Mouse (Mus musculus): ENCODE results near the gene Gm10490. TPM values are rescaled to one million over a fixed set of nuclear protein-coding genes. Genes with fewer than 3 reads are reported as not detected.
"Not testable (repeated sequence)": the region's sequence is repeated elsewhere in the genome, so short reads cannot be mapped to it uniquely, and the experiment has no call there.

The Gm10490 gene
- not detected in 2 replicates for polyA plus RNA-seq (2014; fragmentation: Nextera tagmentation; extraction: Ambion mirVana)

GRCm38 (mm10) chrX:7909242-7909641 lies at the start of gene Gm10490:
Gene Gm10490 (plus strand): TSS chrX:7909542.
- WGBS = 85% methylated on average over 4 of the region's 4 CpGs
- H3K4me1 ChIP-seq (ENCODE audit: control insufficient read depth in 2 of 2, insufficient read depth in 2 of 2, low read length in 2 of 2); H3K9me3 ChIP-seq (ENCODE audit: control insufficient read depth, low read length); ATAC-seq (ENCODE audit: insufficient number of reproducible peaks, insufficient read depth, low FRiP score, low read depth); H3K9ac ChIP-seq (ENCODE audit: low read length); H3K27me3 ChIP-seq (ENCODE audit: control insufficient read depth, insufficient read depth, low read length); H3K4me2 ChIP-seq (ENCODE audit: low read length); H3K27ac ChIP-seq (replicated peaks in 1 of 2; ENCODE audit: control insufficient read depth in 1 of 2, insufficient read depth in 1 of 2, low read depth in 2 of 2, low read length in 2 of 2); H3K4me3 ChIP-seq (ENCODE audit: control insufficient read depth in 1 of 2, insufficient read depth in 1 of 2, low read depth in 1 of 2, low read length in 2 of 2): not testable (repeated sequence)
- peaks cover 17% of the 10 kb centered on the region for H3K36me3 ChIP-seq (ENCODE audit: control insufficient read depth, insufficient read depth, low read length)

GRCm38 (mm10) chrX:7863181-7863580 lies 46.2 kb upstream of the Gm10490 start:
- Histone ChIP-seq H3K4me3 (ENCODE audit: control insufficient read depth in 1 of 2, insufficient read depth in 1 of 2, low read depth in 1 of 2, low read length in 2 of 2) (no peak overlapping the region), H3K27me3 (ENCODE audit: control insufficient read depth, insufficient read depth, low read length) (no peaks in the 10 kb centered on the region), H3K27ac (replicated peaks in 1 of 2; ENCODE audit: control insufficient read depth in 1 of 2, insufficient read depth in 1 of 2, low read depth in 2 of 2, low read length in 2 of 2) (no peak overlapping the region), H3K4me2 (ENCODE audit: low read length) (no peak overlapping the region), H3K4me1 (ENCODE audit: control insufficient read depth in 2 of 2, insufficient read depth in 2 of 2, low read length in 2 of 2) (peaks cover 0 to 2% of the 10 kb centered on the region in 2 experiments; a peak in 1 of 4 replicates), H3K9me3 (ENCODE audit: control insufficient read depth, low read length) (no peaks in the 10 kb centered on the region), H3K36me3 (ENCODE audit: control insufficient read depth, insufficient read depth, low read length) (peaks cover 13% of the 10 kb centered on the region; the same call in 1 of the 2 replicates), H3K9ac (ENCODE audit: low read length) (no peak overlapping the region)
- ATAC-seq (ENCODE audit: insufficient number of reproducible peaks, insufficient read depth, low FRiP score, low read depth) = no peak
- 84% methylated on average over 1 of the region's 1 CpGs for WGBS

- Histone ChIP-seq H3K9me3 (ENCODE audit: control insufficient read depth, low read length) (no peaks in the 10 kb centered on the region), H3K4me2 (ENCODE audit: low read length) (no peak overlapping the region), H3K36me3 (ENCODE audit: control insufficient read depth, insufficient read depth, low read length) (peaks cover 12% of the 10 kb centered on the region; the same call in 1 of the 2 replicates), H3K27me3 (ENCODE audit: control insufficient read depth, insufficient read depth, low read length) (no peaks in the 10 kb centered on the region), H3K9ac (ENCODE audit: low read length) (no peak overlapping the region), H3K27ac (replicated peaks in 1 of 2; ENCODE audit: control insufficient read depth in 1 of 2, insufficient read depth in 1 of 2, low read depth in 2 of 2, low read length in 2 of 2) (no peak overlapping the region), H3K4me1 (ENCODE audit: control insufficient read depth in 2 of 2, insufficient read depth in 2 of 2, low read length in 2 of 2) (peaks cover 0 to 2% of the 10 kb centered on the region in 2 experiments; a peak in 1 of 4 replicates), H3K4me3 (ENCODE audit: control insufficient read depth in 1 of 2, insufficient read depth in 1 of 2, low read depth in 1 of 2, low read length in 2 of 2) (no peak overlapping the region)
- WGBS = 65% methylated on average over 3 of the region's 3 CpGs
- no peak for ATAC-seq (ENCODE audit: insufficient number of reproducible peaks, insufficient read depth, low FRiP score, low read depth)
Measured at GRCm38 (mm10) chrX:7864551-7864950, 44.8 kb upstream of the Gm10490 start.

- H3K27me3 ChIP-seq (ENCODE audit: control insufficient read depth, insufficient read depth, low read length) = no peaks in the 10 kb centered on the region
Measured at GRCm38 (mm10) chrX:7865343-7865742, 44.0 kb upstream of the Gm10490 start.

GRCm38 (mm10) chrX:7865786-7866185 lies 43.6 kb upstream of the Gm10490 start:
- Histone ChIP-seq H3K9me3 (ENCODE audit: control insufficient read depth, low read length) (no peaks in the 10 kb centered on the region), H3K4me2 (ENCODE audit: low read length) (no peak overlapping the region), H3K27ac (replicated peaks in 1 of 2; ENCODE audit: control insufficient read depth in 1 of 2, insufficient read depth in 1 of 2, low read depth in 2 of 2, low read length in 2 of 2) (no peak overlapping the region), H3K4me3 (ENCODE audit: control insufficient read depth in 1 of 2, insufficient read depth in 1 of 2, low read depth in 1 of 2, low read length in 2 of 2) (no peak overlapping the region), H3K27me3 (ENCODE audit: control insufficient read depth, insufficient read depth, low read length) (no peaks in the 10 kb centered on the region), H3K36me3 (ENCODE audit: control insufficient read depth, insufficient read depth, low read length) (peaks cover 10% of the 10 kb centered on the region; the same call in 1 of the 2 replicates), H3K9ac (ENCODE audit: low read length) (no peak overlapping the region), H3K4me1 (ENCODE audit: control insufficient read depth in 2 of 2, insufficient read depth in 2 of 2, low read length in 2 of 2) (peaks cover 0 to 2% of the 10 kb centered on the region in 2 experiments; a peak in 1 of 4 replicates)
- 63% methylated on average over 2 of the region's 2 CpGs for WGBS
- no peak for ATAC-seq (ENCODE audit: insufficient number of reproducible peaks, insufficient read depth, low FRiP score, low read depth)

More at GRCm38 (mm10) chrX:7865343-7865742, 44.0 kb upstream of the Gm10490 start:
- no peak for ATAC-seq (ENCODE audit: insufficient number of reproducible peaks, insufficient read depth, low FRiP score, low read depth)
- H3K27ac ChIP-seq (replicated peaks in 1 of 2; ENCODE audit: control insufficient read depth in 1 of 2, insufficient read depth in 1 of 2, low read depth in 2 of 2, low read length in 2 of 2) = no peak overlapping the region
- H3K4me1 ChIP-seq (ENCODE audit: control insufficient read depth in 2 of 2, insufficient read depth in 2 of 2, low read length in 2 of 2) = peaks cover 0 to 2% of the 10 kb centered on the region in 2 experiments; a peak in 1 of 4 replicates
- H3K9me3 ChIP-seq (ENCODE audit: control insufficient read depth, low read length) = no peaks in the 10 kb centered on the region
- H3K36me3 ChIP-seq (ENCODE audit: control insufficient read depth, insufficient read depth, low read length) = peaks cover 10% of the 10 kb centered on the region; the same call in 1 of the 2 replicates
- 59% methylated on average over 2 of the region's 2 CpGs for WGBS
- no peak overlapping the region for H3K9ac ChIP-seq (ENCODE audit: low read length)
- H3K4me3 ChIP-seq (ENCODE audit: control insufficient read depth in 1 of 2, insufficient read depth in 1 of 2, low read depth in 1 of 2, low read length in 2 of 2) = no peak overlapping the region
- no peak overlapping the region for H3K4me2 ChIP-seq (ENCODE audit: low read length)

GRCm38 (mm10) chrX:7867141-7867540 lies 42.2 kb upstream of the Gm10490 start:
- Histone ChIP-seq H3K27ac (replicated peaks in 1 of 2; ENCODE audit: control insufficient read depth in 1 of 2, insufficient read depth in 1 of 2, low read depth in 2 of 2, low read length in 2 of 2) (no peak overlapping the region), H3K4me1 (ENCODE audit: control insufficient read depth in 2 of 2, insufficient read depth in 2 of 2, low read length in 2 of 2) (peaks cover 0 to 2% of the 10 kb centered on the region in 2 experiments; a peak in 1 of 4 replicates), H3K27me3 (ENCODE audit: control insufficient read depth, insufficient read depth, low read length) (no peaks in the 10 kb centered on the region), H3K36me3 (ENCODE audit: control insufficient read depth, insufficient read depth, low read length) (peaks cover 16% of the 10 kb centered on the region), H3K9me3 (ENCODE audit: control insufficient read depth, low read length) (no peaks in the 10 kb centered on the region), H3K4me3 (ENCODE audit: control insufficient read depth in 1 of 2, insufficient read depth in 1 of 2, low read depth in 1 of 2, low read length in 2 of 2) (no peak overlapping the region), H3K9ac (ENCODE audit: low read length) (no peak overlapping the region), H3K4me2 (ENCODE audit: low read length) (no peak overlapping the region)
- no peak for ATAC-seq (ENCODE audit: insufficient number of reproducible peaks, insufficient read depth, low FRiP score, low read depth)
- WGBS = 80% methylated on average over 1 of the region's 1 CpGs

- no peak for ATAC-seq (ENCODE audit: insufficient number of reproducible peaks, insufficient read depth, low FRiP score, low read depth)
- H3K4me2 ChIP-seq (ENCODE audit: low read length) = no peak overlapping the region
- H3K9me3 ChIP-seq (ENCODE audit: control insufficient read depth, low read length) = no peaks in the 10 kb centered on the region
- peaks cover 28% of the 10 kb centered on the region for H3K36me3 ChIP-seq (ENCODE audit: control insufficient read depth, insufficient read depth, low read length)
- H3K27ac ChIP-seq (replicated peaks in 1 of 2; ENCODE audit: control insufficient read depth in 1 of 2, insufficient read depth in 1 of 2, low read depth in 2 of 2, low read length in 2 of 2) = no peak overlapping the region
- 39% methylated on average over 2 of the region's 2 CpGs for WGBS
- no peak overlapping the region for H3K9ac ChIP-seq (ENCODE audit: low read length)
- H3K4me3 ChIP-seq (ENCODE audit: control insufficient read depth in 1 of 2, insufficient read depth in 1 of 2, low read depth in 1 of 2, low read length in 2 of 2) = no peak overlapping the region
- peaks cover 0 to 2% of the 10 kb centered on the region in 2 experiments; a peak in 1 of 4 replicates for H3K4me1 ChIP-seq (ENCODE audit: control insufficient read depth in 2 of 2, insufficient read depth in 2 of 2, low read length in 2 of 2)
- H3K27me3 ChIP-seq (ENCODE audit: control insufficient read depth, insufficient read depth, low read length) = no peaks in the 10 kb centered on the region
Measured at GRCm38 (mm10) chrX:7868506-7868905, 40.8 kb upstream of the Gm10490 start.

GRCm38 (mm10) chrX:7869826-7870225 lies 39.5 kb upstream of the Gm10490 start:
- WGBS = 50% methylated on average over 3 of the region's 3 CpGs
- no peak overlapping the region for H3K4me2 ChIP-seq (ENCODE audit: low read length)

More at GRCm38 (mm10) chrX:7869826-7870225, 39.5 kb upstream of the Gm10490 start:
- peaks cover 0 to 2% of the 10 kb centered on the region in 2 experiments; a peak in 1 of 4 replicates for H3K4me1 ChIP-seq (ENCODE audit: control insufficient read depth in 2 of 2, insufficient read depth in 2 of 2, low read length in 2 of 2)
- ATAC-seq (ENCODE audit: insufficient number of reproducible peaks, insufficient read depth, low FRiP score, low read depth) = no peak
- no peaks in the 10 kb centered on the region for H3K9me3 ChIP-seq (ENCODE audit: control insufficient read depth, low read length)
- H3K36me3 ChIP-seq (ENCODE audit: control insufficient read depth, insufficient read depth, low read length) = peaks cover 39% of the 10 kb centered on the region
- H3K9ac ChIP-seq (ENCODE audit: low read length) = no peak overlapping the region
- no peak overlapping the region for H3K4me3 ChIP-seq (ENCODE audit: control insufficient read depth in 1 of 2, insufficient read depth in 1 of 2, low read depth in 1 of 2, low read length in 2 of 2)
- H3K27ac ChIP-seq (replicated peaks in 1 of 2; ENCODE audit: control insufficient read depth in 1 of 2, insufficient read depth in 1 of 2, low read depth in 2 of 2, low read length in 2 of 2) = no peak overlapping the region
- H3K27me3 ChIP-seq (ENCODE audit: control insufficient read depth, insufficient read depth, low read length) = no peaks in the 10 kb centered on the region
